Mouse (Mus musculus): ENCODE results near the gene Rtn4r. TPM values are rescaled to one million over a fixed set of nuclear protein-coding genes. Genes with fewer than 3 reads are reported as not detected.

Rtn4r gene
- total RNA-seq, 2 experiments from 2014 or later: 0.11 TPM; not detected in 1

- DNase-seq (ENCODE audit: low spot score): no peak
Measured at GRCm38 (mm10) chr16:18156579-18157350, 29.3 kb downstream of the Rtn4r start.

DNA sequence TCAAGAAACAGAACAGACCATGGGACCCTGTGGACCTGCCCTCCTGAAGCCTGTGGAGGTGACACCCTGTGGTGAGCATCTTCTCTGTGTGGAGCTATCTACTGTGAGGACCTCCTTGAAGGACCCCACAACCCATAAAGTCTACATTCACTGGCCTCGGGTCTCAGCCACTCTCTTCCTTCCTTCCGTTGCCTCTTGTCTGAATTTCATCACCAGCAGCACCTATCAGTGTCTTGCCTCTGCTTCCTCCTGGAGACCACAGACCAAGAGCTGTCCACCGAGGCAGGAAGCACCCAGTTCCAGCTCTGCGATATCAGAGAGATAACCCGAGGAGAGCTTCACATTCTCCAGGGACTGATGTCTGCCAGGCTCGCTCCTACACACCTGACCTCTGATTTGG, 31.8 kb downstream of the Rtn4r start:
- DNase-seq (ENCODE audit: low spot score): no peak

- DNase-seq (ENCODE audit: low spot score): peak; percentile 16
Measured at GRCm38 (mm10) chr16:18159778-18160177, 32.3 kb downstream of the Rtn4r start.

DNA sequence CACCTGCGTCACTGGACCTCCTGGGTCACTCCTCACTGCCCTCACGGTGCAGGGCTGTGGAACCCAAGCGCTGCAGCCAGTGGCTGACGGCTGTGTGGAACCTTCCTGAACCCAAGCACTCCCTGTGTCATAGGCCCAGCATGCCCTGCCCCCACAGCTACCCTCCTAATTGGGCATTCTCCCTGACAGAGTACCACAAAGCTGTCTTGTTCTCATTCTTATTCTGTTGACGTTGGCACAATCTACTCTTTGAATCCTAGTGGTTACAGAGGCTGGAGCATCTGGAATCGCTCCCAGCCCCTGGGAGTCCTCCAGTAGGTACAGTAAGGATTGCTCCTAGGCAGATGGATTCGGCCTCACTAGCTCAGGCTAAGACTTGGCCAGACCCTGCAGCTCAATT, 33.1 kb downstream of the Rtn4r start:
- no peak for DNase-seq (ENCODE audit: low spot score)

GRCm38 (mm10) chr16:18161190-18161589, 33.7 kb downstream of the Rtn4r start:
- DNase-seq (ENCODE audit: low spot score): no peak

GRCm38 (mm10) chr16:18164642-18165238, 37.3 kb downstream of the Rtn4r start:
- no peak for DNase-seq (ENCODE audit: low spot score)

DNA sequence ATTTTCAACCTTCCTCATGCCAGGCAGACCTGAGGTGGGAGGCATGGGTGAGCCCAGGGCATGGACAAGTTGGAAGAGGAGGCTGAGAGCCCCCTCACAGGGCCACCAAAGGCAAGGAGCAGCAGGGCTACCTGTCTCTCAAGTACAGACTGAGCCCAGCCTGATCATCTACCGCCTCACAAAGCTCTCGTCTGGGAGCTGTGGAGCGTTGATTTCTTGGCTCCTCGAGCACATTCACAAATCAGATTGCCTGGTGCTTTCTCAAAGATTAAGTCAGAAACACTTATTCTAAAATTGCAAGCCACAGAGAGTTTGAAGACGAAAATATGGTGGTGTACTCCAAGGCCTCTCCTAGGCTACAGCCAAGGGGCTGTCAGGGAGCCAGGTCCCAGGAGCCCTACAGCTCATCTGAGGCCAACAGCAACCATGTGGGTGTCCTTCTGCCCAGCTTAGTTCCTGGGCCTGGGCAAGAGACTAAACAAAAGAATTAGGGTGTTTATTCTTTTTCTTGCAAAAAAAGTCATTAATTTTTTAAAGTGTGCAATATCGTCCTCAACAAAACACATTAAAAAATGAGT, 39.3 kb downstream of the Rtn4r start:
- peak; percentile 16 for DNase-seq (ENCODE audit: low spot score)

GRCm38 (mm10) chr16:18169156-18169555, 41.7 kb downstream of the Rtn4r start:
- no peak for DNase-seq (ENCODE audit: low spot score)

GRCm38 (mm10) chr16:18169776-18170175, 42.3 kb downstream of the Rtn4r start:
- no peak for DNase-seq (ENCODE audit: low spot score)

DNA sequence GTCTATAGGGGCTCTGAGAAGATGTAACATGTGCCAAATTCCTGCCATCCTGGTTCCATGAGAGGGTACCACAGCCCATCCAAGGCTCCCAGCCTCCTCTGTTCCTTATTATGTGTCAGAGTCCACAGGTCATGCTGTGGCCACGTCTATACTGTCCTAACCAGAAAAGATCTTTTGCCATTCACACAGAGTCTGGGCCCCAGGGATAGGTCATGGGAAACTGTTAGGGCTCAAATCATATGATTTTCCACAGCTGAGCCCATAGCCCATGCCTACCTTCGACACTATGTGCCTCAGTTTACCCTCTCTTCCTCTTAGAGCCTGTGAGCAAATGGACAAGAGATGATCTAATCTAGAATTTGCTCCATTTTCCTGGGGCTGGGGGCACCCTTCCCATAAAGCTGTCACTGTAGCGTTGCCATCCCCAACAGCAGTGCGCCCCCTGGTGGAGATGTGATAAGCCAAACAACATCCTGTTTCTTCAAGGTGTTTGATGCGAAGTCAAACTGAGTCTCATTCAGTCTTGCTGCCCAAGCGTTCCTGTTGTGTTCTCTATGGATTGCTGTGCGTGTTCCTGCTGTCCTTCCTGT, 44.9 kb downstream of the Rtn4r start:
- peak; percentile 71 for DNase-seq (ENCODE audit: low spot score)

DNA sequence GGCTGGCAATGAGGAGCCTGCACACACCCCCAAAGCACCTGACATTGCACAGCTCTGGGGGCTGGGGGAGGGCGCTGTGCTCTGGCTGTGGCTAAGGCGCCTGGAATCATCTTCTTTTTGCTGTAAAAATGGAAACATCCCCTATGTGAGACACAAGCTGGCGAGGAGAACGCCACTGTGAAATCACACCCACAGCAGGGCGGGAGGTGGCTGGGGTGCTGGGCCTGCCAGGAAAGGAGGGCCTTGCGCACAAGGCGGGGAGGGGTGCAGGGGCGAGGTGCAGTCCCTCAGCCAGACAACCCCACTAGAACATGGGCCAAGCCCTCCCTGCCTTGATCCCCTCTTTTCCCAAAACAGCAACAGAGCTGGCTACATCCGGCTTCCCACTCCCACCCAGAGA, 45.8 kb downstream of the Rtn4r start:
- no peak for DNase-seq (ENCODE audit: low spot score)

DNA sequence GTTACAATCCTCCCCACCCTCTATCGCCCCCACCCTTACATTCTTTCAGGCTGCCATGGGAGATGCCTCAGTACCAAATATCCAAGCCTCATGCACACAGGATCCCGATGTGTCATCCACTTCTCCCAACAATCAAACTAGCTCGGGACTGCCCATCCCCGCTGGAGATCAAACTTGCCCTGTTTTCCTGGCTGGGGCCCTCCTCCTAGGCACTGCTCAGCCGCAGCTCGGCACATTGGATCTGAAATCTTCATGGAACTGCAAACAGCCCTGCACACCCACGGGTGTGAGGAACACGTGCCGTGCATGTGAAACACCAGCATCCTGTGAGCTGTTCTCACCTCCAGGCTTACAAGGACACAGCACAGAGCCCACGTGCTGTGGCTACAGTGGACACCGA, 46.3 kb downstream of the Rtn4r start:
- no peak for DNase-seq (ENCODE audit: low spot score)

- no peak for DNase-seq (ENCODE audit: low spot score)
Measured at GRCm38 (mm10) chr16:18175817-18176541, 48.5 kb downstream of the Rtn4r start.

GRCm38 (mm10) chr16:18176758-18177157, 49.3 kb downstream of the Rtn4r start:
- peak; percentile 63 for DNase-seq (ENCODE audit: low spot score)

DNA sequence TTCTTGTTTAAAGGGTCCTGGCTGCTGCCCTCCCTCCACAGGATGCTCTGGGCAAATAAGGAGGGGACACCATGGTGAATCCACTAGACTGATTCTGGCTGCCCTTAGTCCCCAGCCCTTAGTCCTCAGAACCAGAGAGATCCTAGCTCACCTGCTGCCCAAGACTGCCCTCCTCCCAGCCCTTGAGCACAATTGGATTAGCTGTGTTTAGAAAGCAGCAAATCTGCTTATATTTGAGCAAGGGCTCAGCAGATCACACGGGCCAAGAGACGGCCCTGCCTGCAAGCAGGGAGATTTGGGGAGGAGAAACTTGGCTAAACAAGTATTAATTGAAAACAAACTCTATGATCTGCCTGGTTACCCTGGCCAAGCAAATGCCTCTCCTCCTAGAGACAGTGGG, 52.1 kb downstream of the Rtn4r start:
- DNase-seq (ENCODE audit: low spot score): no peak

DNA sequence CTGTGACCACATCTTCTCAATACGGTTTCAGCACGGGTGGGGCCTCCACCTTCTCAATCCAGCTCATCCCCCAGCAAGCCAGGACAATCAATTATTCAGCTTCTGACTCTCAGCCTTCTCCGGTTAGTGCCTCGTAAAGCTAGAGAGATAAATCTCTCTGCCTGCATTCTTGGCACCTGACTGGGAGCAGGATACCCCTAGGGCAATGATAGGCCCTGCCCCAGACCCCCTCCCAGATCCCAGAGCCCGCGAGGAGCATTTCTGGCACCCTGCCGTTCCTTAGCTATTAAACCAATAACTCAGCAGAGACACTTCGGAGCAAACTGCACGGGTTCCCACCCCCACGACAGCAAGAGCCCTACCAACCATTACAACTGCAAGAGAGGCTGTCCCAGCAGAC, 54.0 kb downstream of the Rtn4r start:
- DNase-seq (ENCODE audit: low spot score): no peak

DNA sequence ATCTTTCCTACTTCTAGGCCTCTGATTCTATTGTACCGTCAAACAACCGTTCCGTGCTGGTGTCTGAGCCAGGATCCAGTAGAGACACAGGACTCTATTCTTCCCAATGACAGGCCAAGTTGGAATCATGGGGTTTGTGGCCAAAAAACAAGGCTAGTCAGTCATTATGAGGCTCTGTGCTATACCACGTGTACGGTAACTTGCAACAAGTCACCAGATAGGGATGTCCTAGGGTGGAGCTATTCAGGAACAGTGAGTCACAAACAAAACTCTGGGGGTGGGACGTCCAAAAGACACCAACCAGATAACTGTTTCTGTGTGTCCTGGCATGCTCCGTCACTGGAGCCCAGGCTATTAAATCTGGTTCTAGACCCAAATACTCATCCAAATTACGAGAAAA, 55.3 kb downstream of the Rtn4r start:
- DNase-seq (ENCODE audit: low spot score): no peak

DNA sequence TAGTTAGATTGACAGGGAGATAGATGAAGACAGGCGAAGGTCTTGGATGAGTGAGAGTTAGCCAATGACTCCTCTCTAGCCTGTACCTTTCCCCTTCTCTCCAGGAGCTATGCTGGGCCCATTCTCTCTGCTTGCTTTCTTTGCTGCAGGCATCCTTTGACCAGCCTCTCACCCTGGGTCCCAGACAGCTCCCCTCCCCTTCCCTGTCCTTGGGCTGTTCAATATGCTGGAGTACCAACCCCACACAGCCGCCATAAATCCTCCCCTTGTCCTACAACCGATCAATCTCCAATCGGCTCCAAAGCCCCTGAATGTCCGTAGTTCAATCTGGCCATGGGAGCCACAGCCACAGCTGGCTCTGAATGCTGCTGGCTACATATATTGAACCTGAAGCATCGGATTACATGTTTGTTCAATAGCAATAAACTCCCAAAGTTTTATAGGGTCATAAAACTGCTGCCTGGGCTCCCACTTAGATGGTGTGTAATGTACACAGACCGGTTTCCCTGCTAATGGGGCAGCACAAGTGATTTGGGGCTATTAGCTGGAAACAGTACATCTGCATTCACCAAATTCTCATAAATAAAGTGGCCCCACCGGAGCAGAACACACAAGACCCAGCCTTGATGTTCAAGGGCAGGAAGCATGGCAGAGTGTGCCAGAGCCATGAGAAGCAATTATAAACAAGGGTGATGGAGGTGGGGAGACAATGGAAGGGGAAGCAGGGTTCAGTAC, 58.4 kb downstream of the Rtn4r start:
- DNase-seq (ENCODE audit: low spot score): no peak

- peak; percentile 39 for DNase-seq (ENCODE audit: low spot score)
Measured at GRCm38 (mm10) chr16:18186798-18187197, 59.4 kb downstream of the Rtn4r start.

DNA sequence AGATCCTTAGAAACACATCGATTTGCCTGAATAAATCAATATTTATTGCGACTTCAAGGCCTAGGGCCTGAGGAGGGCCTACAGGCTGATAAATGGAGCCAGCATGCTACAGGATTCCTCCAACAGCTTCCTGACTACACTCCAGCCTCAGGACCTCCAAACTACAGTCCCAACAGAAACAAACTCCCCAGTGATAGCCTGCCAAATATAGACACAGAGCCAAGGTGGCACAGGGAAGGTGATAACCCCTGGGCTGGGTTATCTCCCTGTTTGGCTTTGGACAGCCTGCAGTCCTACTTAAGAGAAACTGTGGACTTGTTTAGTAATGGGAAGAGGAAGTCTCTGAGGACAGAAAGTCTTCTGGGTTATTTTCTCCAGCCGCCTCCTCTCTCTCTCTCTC, 59.8 kb downstream of the Rtn4r start:
- DNase-seq (ENCODE audit: low spot score): no peak

GRCm38 (mm10) chr16:18191006-18191405, 63.6 kb downstream of the Rtn4r start:
- DNase-seq (ENCODE audit: low spot score): no peak
